In genomic region chr19:29523230-29523582, GRCm38 (mm10) we compare ENCODE assay signal across 8 mouse cellular contexts. TPM values are rescaled to one million over a fixed set of nuclear protein-coding genes. Genes with fewer than 3 reads are reported as not detected.
DNase-seq lines count a peak whose midpoint lies in the region; ATAC-seq and TF ChIP-seq lines count a peak whose summit lies in the region.

No protein-coding gene starts in this region.

- H3K27me3 ChIP-seq in heart, embryonic 11.5 days (ENCODE audit: control insufficient read depth, insufficient read depth, low read length): no peaks in the 10 kb centered on the region
- H3K27me3 ChIP-seq in heart, embryonic 15.5 days: no peaks in the 10 kb centered on the region
- H3K27me3 ChIP-seq in liver, postnatal 0 days (ENCODE audit: insufficient read depth, low read length): no peaks in the 10 kb centered on the region

- no peak for TF ChIP-seq CTCF in liver, postnatal 0 days (IDR thresholded peaks at IDR 0.05; ENCODE audit: low read depth)

- H3K4me1 ChIP-seq in heart, embryonic 11.5 days (ENCODE audit: control insufficient read depth, insufficient read depth, low read length): peaks cover 4% of the 10 kb centered on the region; the same call in 1 of the 2 replicates
- H3K4me1 ChIP-seq in heart, embryonic 15.5 days (replicated peaks): peaks cover 20% of the 10 kb centered on the region
- peaks cover 17% of the 10 kb centered on the region for H3K4me1 ChIP-seq in liver, postnatal 0 days (ENCODE audit: insufficient read depth)

- H3K4me3 ChIP-seq in heart, embryonic 11.5 days (ENCODE audit: low read depth, low read length): peak overlapping the region; percentile 73
- H3K4me3 ChIP-seq in heart, embryonic 15.5 days: peak overlapping the region; percentile 93
- H3K4me3 ChIP-seq in liver, postnatal 0 days (ENCODE audit: low read depth, low read length): peak overlapping the region; percentile 95

- H3K9ac ChIP-seq in heart, embryonic 11.5 days (ENCODE audit: low read depth, low read length): peak overlapping the region; percentile 94
- H3K9ac ChIP-seq in heart, embryonic 15.5 days: peak overlapping the region; percentile 93
- H3K9ac ChIP-seq in liver, postnatal 0 days (replicated peaks): peak overlapping the region; percentile 93

- peak overlapping the region; percentile 96 for H3K27ac ChIP-seq in heart, embryonic 11.5 days (ENCODE audit: low read depth, low read length)
- peak overlapping the region; percentile 98 for H3K27ac ChIP-seq in heart, embryonic 15.5 days
- H3K27ac ChIP-seq in liver, postnatal 0 days (ENCODE audit: low read depth): peak overlapping the region; percentile 94

- DNase-seq in heart, adult 8-10 months (ENCODE audit: low spot score): no peak
- DNase-seq in MN1 (ENCODE audit: low spot score): peak; percentile 7
- DNase-seq in liver, postnatal 0 days: no peak
- no peak for DNase-seq in ovary, adult 18-20 months (ENCODE audit: low spot score)
- no peak for DNase-seq in urinary bladder, postnatal 25 days (ENCODE audit: low spot score)
- no peak for DNase-seq in thymus, adult 18-20 months

- 1% methylated on average over 9 of the region's 9 CpGs for WGBS in heart, embryonic 11.5 days (ENCODE audit: insufficient replicate concordance)
- under 1% methylated on average over 9 of the region's 9 CpGs for WGBS in heart, embryonic 15.5 days
- WGBS in liver, postnatal 0 days (ENCODE audit: insufficient replicate concordance): under 1% methylated on average over 9 of the region's 9 CpGs

- H3K4me2 ChIP-seq in heart, embryonic 11.5 days: peak overlapping the region; percentile 86
- H3K4me2 ChIP-seq in heart, embryonic 15.5 days: peak overlapping the region; percentile 68
- H3K4me2 ChIP-seq in liver, postnatal 0 days (ENCODE audit: low read depth, low read length): peak overlapping the region; percentile 94

- no peak for ATAC-seq in heart, embryonic 11.5 days (replicated peaks; ENCODE audit: insufficient number of reproducible peaks, low FRiP score, low TSS enrichment)
- no peak for ATAC-seq in heart, embryonic 15.5 days (replicated peaks; ENCODE audit: insufficient number of reproducible peaks, insufficient read depth, low FRiP score, low read depth)
- ATAC-seq in liver, postnatal 0 days: no peak

- H3K36me3 ChIP-seq in heart, embryonic 11.5 days (ENCODE audit: control insufficient read depth, insufficient read depth, low read length): no peaks in the 10 kb centered on the region; the same call in 1 of the 2 replicates
- no peaks in the 10 kb centered on the region for H3K36me3 ChIP-seq in heart, embryonic 15.5 days
- H3K36me3 ChIP-seq in liver, postnatal 0 days (replicated peaks; ENCODE audit: insufficient read depth, low read length): 0 out of 2 replicates have a peak, but pooled peaks cover 4% of the 10 kb centered on the region

- no peak for TF ChIP-seq EP300 in liver, postnatal 0 days (IDR thresholded peaks at IDR 0.05; ENCODE audit: low read depth)

- no peaks in the 10 kb centered on the region for H3K9me3 ChIP-seq in heart, embryonic 11.5 days (replicated peaks; ENCODE audit: control insufficient read depth, low read length)
- H3K9me3 ChIP-seq in heart, embryonic 15.5 days (replicated peaks): no peaks in the 10 kb centered on the region
- H3K9me3 ChIP-seq in liver, postnatal 0 days (ENCODE audit: low read length): no peaks in the 10 kb centered on the region

RNA-seq across cellular contexts. Expression of gene Ric1, which starts 1.1 kb away (rescaled TPM):
- polyA plus RNA-seq in heart, embryonic 11.5 days (2014; fragmentation: Nextera tagmentation; extraction: Ambion mirVana): 6.5 and 8.7 TPM in 2 replicates
- 10 to 100 TPM; 17.2 to 19.8 (median 18.8) TPM for total RNA-seq in heart, adult 8-10 months (2022)
- polyA plus RNA-seq in heart, embryonic 15.5 days (2015; fragmentation: Nextera tagmentation; extraction: Ambion mirVana): 6.5 and 7.5 TPM in 2 replicates
- 7.8 and 7.9 TPM in 2 replicates for polyA plus RNA-seq in liver, postnatal 0 days (2015; fragmentation: Nextera tagmentation; extraction: Ambion mirVana)
